Mouse (Mus musculus): ENCODE data around the gene Lrp3. TPM values are rescaled to one million over a fixed set of nuclear protein-coding genes. Genes with fewer than 3 reads are reported as not detected.

The Lrp3 gene
- polyA plus RNA-seq, 1 experiment from 2014 or later: 4.2 TPM

- H3K27me3 ChIP-seq (ENCODE audit: insufficient read depth, poor library complexity, severe bottlenecking): peaks cover 40% of the 10 kb centered on the region
- WGBS: 43% methylated on average over 18 of the region's 18 CpGs
- H3K4me1 ChIP-seq: peaks cover 11% of the 10 kb centered on the region
- no peaks in the 10 kb centered on the region for H3K9me3 ChIP-seq
- H3K27ac ChIP-seq: no peak overlapping the region
- H3K36me3 ChIP-seq: no peaks in the 10 kb centered on the region
- DNase-seq (ENCODE audit: low spot score): no peak
- H3K4me3 ChIP-seq: no peak overlapping the region
Measured at GRCm38 (mm10) chr7:35176412-35177381, 38.6 kb downstream of the Lrp3 start.

- no peaks in the 10 kb centered on the region for H3K36me3 ChIP-seq
- H3K27me3 ChIP-seq (ENCODE audit: insufficient read depth, poor library complexity, severe bottlenecking): peaks cover 50% of the 10 kb centered on the region
- DNase-seq (ENCODE audit: low spot score): no peak
- no peak overlapping the region for H3K27ac ChIP-seq
- no peaks in the 10 kb centered on the region for H3K9me3 ChIP-seq
- peaks cover 11% of the 10 kb centered on the region for H3K4me1 ChIP-seq
- H3K4me3 ChIP-seq: no peak overlapping the region
- WGBS: 80% methylated on average over 4 of the region's 4 CpGs
Measured at GRCm38 (mm10) chr7:35175533-35175932, 39.8 kb downstream of the Lrp3 start.

GRCm38 (mm10) chr7:35172519-35172918 is 42.8 kb downstream of the Lrp3 start:
- H3K4me1 ChIP-seq: peaks cover 11% of the 10 kb centered on the region
- H3K27me3 ChIP-seq (ENCODE audit: insufficient read depth, poor library complexity, severe bottlenecking): peaks cover 72% of the 10 kb centered on the region
- no peaks in the 10 kb centered on the region for H3K9me3 ChIP-seq
- DNase-seq (ENCODE audit: low spot score): no peak
- no peak overlapping the region for H3K4me3 ChIP-seq
- 65% methylated on average over 4 of the region's 4 CpGs for WGBS
- no peak overlapping the region for H3K27ac ChIP-seq
- no peaks in the 10 kb centered on the region for H3K36me3 ChIP-seq

- Histone ChIP-seq H3K27me3 (ENCODE audit: insufficient read depth, poor library complexity, severe bottlenecking) (peaks cover 78% of the 10 kb centered on the region), H3K4me3 (peak overlapping the region; percentile 32), H3K36me3 (no peaks in the 10 kb centered on the region), H3K9me3 (no peaks in the 10 kb centered on the region), H3K27ac (no peak overlapping the region), H3K4me1 (peaks cover 11% of the 10 kb centered on the region)
- WGBS: 2% methylated on average over 14 of the region's 16 CpGs
- peak; percentile 86 for DNase-seq (ENCODE audit: low spot score)
Measured at GRCm38 (mm10) chr7:35171867-35172382, 43.4 kb downstream of the Lrp3 start.

GRCm38 (mm10) chr7:35169341-35169740 is 46.0 kb downstream of the Lrp3 start:
- peaks cover 77% of the 10 kb centered on the region for H3K27me3 ChIP-seq (ENCODE audit: insufficient read depth, poor library complexity, severe bottlenecking)
- DNase-seq (ENCODE audit: low spot score): peak; percentile 86
- no peaks in the 10 kb centered on the region for H3K36me3 ChIP-seq
- H3K4me3 ChIP-seq: no peak overlapping the region
- no peaks in the 10 kb centered on the region for H3K9me3 ChIP-seq
- peaks cover 5% of the 10 kb centered on the region; the same call in 1 of the 2 replicates for H3K4me1 ChIP-seq
- no peak overlapping the region for H3K27ac ChIP-seq
- WGBS: 15% methylated on average over 6 of the region's 6 CpGs

GRCm38 (mm10) chr7:35167925-35168324 is 47.4 kb downstream of the Lrp3 start:
- Histone ChIP-seq H3K27me3 (ENCODE audit: insufficient read depth, poor library complexity, severe bottlenecking) (peaks cover 66% of the 10 kb centered on the region), H3K36me3 (no peaks in the 10 kb centered on the region), H3K9me3 (no peaks in the 10 kb centered on the region), H3K27ac (no peak overlapping the region), H3K4me1 (peaks cover 7% of the 10 kb centered on the region; the same call in 1 of the 2 replicates), H3K4me3 (no peak overlapping the region)
- 71% methylated on average over 2 of the region's 2 CpGs for WGBS
- DNase-seq (ENCODE audit: low spot score): no peak

- no peak for DNase-seq (ENCODE audit: low spot score)
- peaks cover 3% of the 10 kb centered on the region; the same call in 1 of the 2 replicates for H3K4me1 ChIP-seq
- no peaks in the 10 kb centered on the region for H3K9me3 ChIP-seq
- no peaks in the 10 kb centered on the region for H3K36me3 ChIP-seq
- peaks cover 57% of the 10 kb centered on the region for H3K27me3 ChIP-seq (ENCODE audit: insufficient read depth, poor library complexity, severe bottlenecking)
- H3K27ac ChIP-seq: no peak overlapping the region
- no peak overlapping the region for H3K4me3 ChIP-seq
- WGBS: 80% methylated on average over 5 of the region's 5 CpGs
Measured at GRCm38 (mm10) chr7:35166988-35167387, 48.3 kb downstream of the Lrp3 start.

- no peaks in the 10 kb centered on the region for H3K36me3 ChIP-seq
- no peak overlapping the region for H3K27ac ChIP-seq
- peaks cover 40% of the 10 kb centered on the region for H3K27me3 ChIP-seq (ENCODE audit: insufficient read depth, poor library complexity, severe bottlenecking)
- H3K4me1 ChIP-seq: 0 out of 2 replicates have a peak, but pooled peaks cover 2% of the 10 kb centered on the region
- DNase-seq (ENCODE audit: low spot score): no peak
- H3K9me3 ChIP-seq: no peaks in the 10 kb centered on the region; the same call in 1 of the 2 replicates
- no peak overlapping the region for H3K4me3 ChIP-seq
- 67% methylated on average over 6 of the region's 6 CpGs for WGBS
Measured at GRCm38 (mm10) chr7:35164131-35164530, 51.2 kb downstream of the Lrp3 start.

- Histone ChIP-seq H3K27ac (no peak overlapping the region), H3K9me3 (no peaks in the 10 kb centered on the region; the same call in 1 of the 2 replicates), H3K4me1 (0 out of 2 replicates have a peak, but pooled peaks cover 2% of the 10 kb centered on the region), H3K27me3 (ENCODE audit: insufficient read depth, poor library complexity, severe bottlenecking) (peaks cover 35% of the 10 kb centered on the region), H3K4me3 (no peak overlapping the region), H3K36me3 (no peaks in the 10 kb centered on the region)
- WGBS: 59% methylated on average over 7 of the region's 7 CpGs
- DNase-seq (ENCODE audit: low spot score): no peak
Measured at GRCm38 (mm10) chr7:35163600-35163999, 51.7 kb downstream of the Lrp3 start.

GRCm38 (mm10) chr7:35162443-35162842 is 52.9 kb downstream of the Lrp3 start:
- no peak for DNase-seq (ENCODE audit: low spot score)
- no peaks in the 10 kb centered on the region; the same call in 1 of the 2 replicates for H3K9me3 ChIP-seq
- no peak overlapping the region for H3K4me3 ChIP-seq
- 68% methylated on average over 6 of the region's 6 CpGs for WGBS
- 0 out of 2 replicates have a peak, but pooled peaks cover 2% of the 10 kb centered on the region for H3K4me1 ChIP-seq
- H3K36me3 ChIP-seq: no peaks in the 10 kb centered on the region
- no peak overlapping the region for H3K27ac ChIP-seq
- peaks cover 25% of the 10 kb centered on the region for H3K27me3 ChIP-seq (ENCODE audit: insufficient read depth, poor library complexity, severe bottlenecking)

GRCm38 (mm10) chr7:35157512-35157911 is 57.8 kb downstream of the Lrp3 start:
- H3K4me1 ChIP-seq: peaks cover 7% of the 10 kb centered on the region
- H3K4me3 ChIP-seq: no peak overlapping the region
- H3K27ac ChIP-seq: no peak overlapping the region
- WGBS: 74% methylated on average over 3 of the region's 3 CpGs
- no peak for DNase-seq (ENCODE audit: low spot score)
- no peaks in the 10 kb centered on the region; the same call in 1 of the 2 replicates for H3K9me3 ChIP-seq
- H3K27me3 ChIP-seq (ENCODE audit: insufficient read depth, poor library complexity, severe bottlenecking): peaks cover 21% of the 10 kb centered on the region
- no peaks in the 10 kb centered on the region for H3K36me3 ChIP-seq

- peaks cover 21% of the 10 kb centered on the region; the same call in 1 of the 2 replicates for H3K27me3 ChIP-seq (ENCODE audit: insufficient read depth, poor library complexity, severe bottlenecking)
- peaks cover 7% of the 10 kb centered on the region for H3K4me1 ChIP-seq
- no peak overlapping the region for H3K4me3 ChIP-seq
- H3K9me3 ChIP-seq: no peaks in the 10 kb centered on the region; the same call in 1 of the 2 replicates
- H3K36me3 ChIP-seq: no peaks in the 10 kb centered on the region
- 62% methylated on average over 16 of the region's 16 CpGs for WGBS
- no peak for DNase-seq (ENCODE audit: low spot score)
- H3K27ac ChIP-seq: no peak overlapping the region
Measured at GRCm38 (mm10) chr7:35156561-35157477, 58.5 kb downstream of the Lrp3 start.

All from heart, embryonic 10.5 days (tissue).